Mouse (Mus musculus) adipocyte (in vitro differentiated cells): ENCODE measurements at regions not wholly inside any gene's neighbourhood (a gene's known extent, or its start where the extent isn't known, plus 50 kb on each side); places are given as distances from the start of the nearest gene placed in this dataset.
"Not testable (repeated sequence)": the region's sequence is repeated elsewhere in the genome, so short reads cannot be mapped to it uniquely, and the experiment has no call there.

Experiments used
- DNase-seq: peaks from one replicate; pipeline ENCODE4 v3.0.0-alpha.2; 2016; ENCODE audit warnings: low spot score

DNA sequence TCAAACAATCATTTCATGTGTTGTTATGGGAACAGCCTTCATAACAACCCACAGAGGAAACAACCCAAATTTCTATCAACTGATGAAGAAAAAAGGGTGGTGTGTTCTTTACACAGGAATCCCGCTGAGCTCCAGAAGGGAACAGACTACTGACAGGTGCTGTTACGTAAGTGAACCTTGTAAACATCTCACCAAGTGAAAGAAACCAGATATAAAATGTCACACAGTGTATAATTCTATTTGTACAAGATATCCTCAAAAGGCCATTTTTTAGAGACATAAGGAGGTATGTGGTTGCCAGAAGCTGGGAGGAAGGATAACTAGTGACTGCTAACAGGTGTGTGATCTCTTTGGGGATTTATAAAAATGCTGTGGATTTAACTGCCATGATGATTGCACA, 119.9 kb downstream of the Plod2 start:
- DNase-seq, result no peak

GRCm38 (mm10) chr9:92667361-92667881, 125.4 kb downstream of the Plod2 start:
- DNase-seq, result no peak

DNA sequence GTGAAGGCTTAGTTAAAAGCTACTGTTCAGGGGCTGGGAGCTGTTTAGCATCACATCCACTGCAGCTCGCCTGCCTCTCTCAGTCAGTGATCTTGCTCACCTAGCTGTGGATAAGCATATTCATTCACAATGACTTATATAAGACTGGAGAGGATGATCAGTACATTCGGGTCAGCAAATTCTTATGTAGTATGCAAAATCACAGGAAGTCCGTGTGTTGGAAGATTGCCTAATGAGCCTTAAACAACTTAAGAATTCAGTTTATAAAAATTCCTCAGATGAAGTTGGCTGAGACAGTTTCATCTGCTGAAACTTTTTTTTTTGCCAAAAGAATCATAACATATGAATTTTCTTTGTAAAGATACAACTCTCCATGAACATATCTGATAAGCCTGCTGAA, 129.9 kb downstream of the Plod2 start:
- no peak for DNase-seq

DNA sequence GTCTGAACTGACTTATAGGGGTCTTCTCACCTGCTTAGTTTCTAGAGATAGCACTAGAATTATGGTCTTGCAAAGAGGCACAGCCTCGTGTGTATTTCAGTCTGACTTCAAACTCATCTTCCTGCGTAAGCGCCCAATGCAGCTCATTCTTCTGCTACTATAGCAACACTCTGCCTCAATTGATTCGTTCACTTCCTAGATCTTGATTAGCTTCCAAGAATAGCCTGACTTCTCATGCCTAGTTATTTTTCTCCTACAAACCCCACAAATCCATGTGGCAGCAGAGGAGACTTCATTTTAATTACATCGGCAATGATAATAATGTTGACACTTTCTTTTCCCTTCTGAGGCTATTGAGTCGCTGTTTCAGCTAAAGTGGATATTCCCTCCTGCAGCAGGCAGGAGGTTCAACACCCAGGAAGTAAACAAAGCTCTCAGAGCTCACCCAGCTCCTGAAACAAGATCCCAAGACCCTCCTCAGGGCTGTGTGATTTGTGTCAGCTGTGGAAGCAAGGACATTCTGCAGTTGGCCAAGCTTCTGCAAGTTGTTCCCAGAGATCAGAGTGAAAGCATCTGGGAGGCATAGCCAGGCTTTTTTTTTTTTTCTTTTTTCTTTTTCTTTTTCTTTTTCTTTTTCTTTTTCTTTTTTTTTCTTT, 152.5 kb downstream of the Plod2 start:
- DNase-seq, result no peak

DNA sequence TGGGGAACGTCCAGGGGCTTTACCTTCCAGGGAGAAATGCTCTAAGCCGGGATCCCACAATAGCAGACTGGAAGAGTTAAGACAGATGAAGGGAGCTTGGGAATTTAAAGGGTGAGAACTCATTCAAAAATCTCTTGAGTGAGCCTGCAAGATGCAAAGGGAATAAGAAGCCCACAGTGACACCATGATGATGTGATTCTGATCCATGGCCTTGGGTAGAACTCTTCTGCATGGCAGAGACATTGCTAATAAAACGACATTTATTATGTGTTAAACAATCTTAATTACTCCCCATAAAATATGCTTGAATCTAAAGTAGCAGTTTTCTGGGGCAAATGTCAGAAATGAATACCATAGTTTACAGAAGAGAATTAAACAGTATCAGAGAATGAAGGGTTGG, 155.9 kb downstream of the Plod2 start:
- no peak for DNase-seq

GRCm38 (mm10) chr9:92704752-92705151, 162.7 kb downstream of the Plod2 start:
- DNase-seq, result no peak

DNA sequence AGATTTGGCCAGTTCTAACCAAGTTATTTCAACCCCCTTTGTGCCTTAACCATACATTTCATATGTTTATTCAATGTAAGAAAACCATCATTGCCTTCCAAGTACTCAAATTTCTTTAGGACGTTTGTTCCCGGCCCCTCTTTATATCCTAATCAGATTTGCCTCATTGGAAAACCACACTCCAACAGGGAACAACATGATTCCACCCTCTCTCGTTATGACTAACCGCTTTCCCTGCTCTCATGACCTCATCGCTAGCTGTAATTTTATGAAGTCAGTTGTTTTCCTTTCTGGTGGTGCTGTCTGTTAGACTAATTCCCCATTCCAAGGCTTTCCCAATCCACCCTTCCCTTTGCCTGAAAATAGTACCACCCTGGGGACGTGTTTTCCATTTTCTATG, 165.0 kb downstream of the Plod2 start:
- DNase-seq, result no peak

DNA sequence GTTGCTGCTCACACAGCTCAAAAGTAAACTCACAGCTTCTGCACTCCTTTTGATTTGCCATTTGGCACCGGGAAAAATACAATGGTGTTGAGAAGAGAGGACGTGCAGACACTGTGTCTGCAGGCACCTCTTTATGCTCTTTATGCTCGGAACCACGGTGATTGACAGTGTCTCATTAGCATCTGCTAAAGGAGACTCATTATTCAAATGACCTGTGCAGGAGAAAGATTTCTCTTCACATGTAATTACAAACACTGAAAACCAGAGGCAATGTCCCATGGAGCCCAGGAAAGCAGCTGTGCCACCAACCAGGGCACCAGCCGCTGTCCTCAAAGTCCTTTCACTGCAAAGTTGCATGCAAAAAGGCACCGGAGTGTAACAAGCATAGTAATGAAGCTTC, 175.2 kb downstream of the Plod2 start:
- no peak for DNase-seq

DNA sequence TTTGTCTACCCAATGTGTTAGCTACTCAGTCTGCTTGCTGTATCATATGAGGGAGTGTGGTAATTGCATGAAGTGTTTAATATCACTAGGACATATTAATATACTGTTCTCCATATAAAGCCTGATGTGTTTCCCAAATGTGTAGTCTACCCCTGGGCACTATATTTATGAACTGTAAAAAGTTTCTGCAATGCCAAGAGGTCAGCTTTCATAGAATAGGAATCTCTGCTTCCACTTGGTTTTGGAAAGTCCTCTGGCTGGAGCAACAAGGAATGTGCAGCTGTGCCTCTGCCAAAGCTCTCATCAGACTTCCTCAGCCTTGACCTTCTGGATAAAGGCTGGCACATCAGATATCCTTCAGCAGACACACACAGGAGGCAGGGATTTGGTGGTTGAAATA, 176.3 kb downstream of the Plod2 start:
- DNase-seq, result no peak

GRCm38 (mm10) chr9:92719251-92719650, 177.2 kb downstream of the Plod2 start:
- DNase-seq, result no peak

DNA sequence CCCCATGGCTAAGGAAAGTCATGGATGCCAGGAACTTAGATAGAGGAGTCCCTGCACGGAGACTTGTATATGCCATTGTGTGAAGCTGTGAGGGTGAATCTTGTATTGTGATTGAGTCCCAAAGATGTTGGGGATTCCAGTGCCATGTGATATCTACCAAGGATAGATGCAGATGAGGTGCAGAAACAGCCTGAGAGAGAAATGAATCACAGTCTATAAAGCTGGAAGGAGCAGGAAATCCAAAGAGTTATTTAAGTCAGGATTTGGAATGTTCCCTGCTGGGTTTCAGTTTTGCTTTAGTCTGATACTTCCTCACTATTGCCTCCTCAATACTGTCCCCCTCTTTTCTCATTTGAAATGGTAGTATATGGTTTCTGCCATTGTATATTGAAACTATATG, 186.8 kb downstream of the Plod2 start:
- DNase-seq, result no peak

DNA sequence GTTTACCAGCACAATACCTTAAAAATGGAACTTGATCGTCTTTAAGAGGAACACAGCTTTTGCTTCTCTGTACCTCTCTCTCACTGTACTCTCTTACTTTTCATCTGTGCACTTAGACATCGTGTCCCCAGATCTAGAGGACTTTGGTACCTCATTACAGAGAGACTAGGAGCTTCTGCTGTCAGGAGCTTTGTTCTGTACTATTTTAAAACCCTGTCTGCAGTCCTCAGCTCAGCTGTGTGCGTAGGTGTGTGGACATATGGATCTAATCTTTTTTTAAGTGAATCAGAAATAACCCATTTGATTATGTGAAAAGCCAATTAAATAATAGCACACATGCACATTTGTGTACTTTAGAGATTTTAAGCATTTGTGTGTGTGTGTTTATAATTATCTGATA, 189.4 kb downstream of the Plod2 start:
- DNase-seq, result no peak

DNA sequence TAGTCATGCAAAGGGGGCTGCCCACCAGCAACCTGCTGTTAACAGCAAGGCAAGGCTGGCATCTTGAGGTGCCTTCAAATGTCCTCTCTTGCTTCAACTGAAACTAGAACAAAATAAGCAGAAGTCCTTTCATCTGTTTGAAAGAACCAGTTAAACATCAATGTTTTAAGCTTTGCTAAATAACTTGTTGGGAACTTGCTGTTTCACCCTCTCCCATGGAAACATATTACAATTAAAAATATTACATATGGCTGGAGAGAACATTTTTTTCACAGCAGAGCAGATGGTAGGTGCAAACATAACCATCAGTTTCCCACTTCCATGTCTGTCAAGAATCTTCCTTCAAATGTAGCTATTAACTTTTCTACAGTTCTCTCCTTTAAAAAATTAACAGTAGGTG, 225.5 kb downstream of the Plod2 start:
- no peak for DNase-seq

DNA sequence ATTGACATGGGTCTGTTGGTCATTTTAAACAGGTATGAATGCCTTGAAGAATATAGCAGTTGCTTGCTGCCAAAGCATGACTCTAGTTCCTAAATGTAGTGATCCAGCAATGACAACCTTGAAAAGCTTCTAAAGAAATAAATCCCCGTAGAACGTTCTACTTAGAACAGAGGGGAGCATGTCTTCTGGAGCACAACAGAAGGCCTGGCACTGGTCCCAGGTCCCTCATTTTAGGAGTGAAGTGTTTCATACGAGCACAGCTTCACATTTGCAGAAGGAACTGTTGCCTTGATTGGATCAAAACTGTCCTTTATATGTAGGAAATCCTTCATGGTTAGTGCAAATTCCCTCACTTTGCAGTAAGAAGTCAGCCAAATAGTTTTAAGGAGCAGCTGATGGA, 226.4 kb downstream of the Plod2 start:
- no peak for DNase-seq

- DNase-seq, result peak; percentile 7
Observed at GRCm38 (mm10) chr9:92769528-92769927, 227.5 kb downstream of the Plod2 start.

DNA sequence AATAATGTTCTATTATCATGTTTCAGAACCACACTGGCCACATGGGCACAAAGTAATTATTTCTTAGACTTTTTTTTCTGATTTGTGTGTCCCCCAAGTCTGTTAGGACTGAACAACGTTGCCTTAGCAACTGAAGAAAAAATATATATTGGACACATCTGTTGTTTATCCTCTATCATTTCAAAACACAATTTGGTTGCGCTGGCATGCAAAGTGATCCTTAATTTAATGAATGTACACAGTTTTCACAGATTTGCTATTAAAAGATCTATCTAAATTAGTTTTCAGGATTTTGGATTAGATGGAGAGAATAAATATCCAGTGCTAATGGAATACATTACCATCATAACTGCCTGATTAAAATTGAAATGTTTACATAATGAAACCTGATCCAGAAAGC, 229.0 kb downstream of the Plod2 start:
- DNase-seq, result no peak

DNA sequence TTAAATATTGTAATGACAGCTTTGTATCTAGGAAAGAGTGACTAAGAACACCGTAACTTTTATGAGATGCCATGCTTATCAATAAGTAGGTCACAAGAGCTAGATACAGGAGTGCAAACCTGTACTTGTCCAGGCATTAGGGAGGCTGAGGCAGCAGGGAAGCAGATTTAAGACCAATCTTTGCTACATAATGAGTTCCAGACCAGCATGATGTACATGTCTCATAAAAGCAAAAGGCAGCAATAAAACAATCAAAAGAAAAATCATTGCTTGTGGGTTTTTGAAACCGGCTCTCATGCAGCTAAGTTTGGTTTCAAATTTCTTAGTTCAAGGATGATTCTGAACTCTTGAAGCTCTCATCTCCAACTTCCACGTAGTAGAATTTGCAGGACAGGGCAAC, 229.7 kb downstream of the Plod2 start:
- no peak for DNase-seq

DNA sequence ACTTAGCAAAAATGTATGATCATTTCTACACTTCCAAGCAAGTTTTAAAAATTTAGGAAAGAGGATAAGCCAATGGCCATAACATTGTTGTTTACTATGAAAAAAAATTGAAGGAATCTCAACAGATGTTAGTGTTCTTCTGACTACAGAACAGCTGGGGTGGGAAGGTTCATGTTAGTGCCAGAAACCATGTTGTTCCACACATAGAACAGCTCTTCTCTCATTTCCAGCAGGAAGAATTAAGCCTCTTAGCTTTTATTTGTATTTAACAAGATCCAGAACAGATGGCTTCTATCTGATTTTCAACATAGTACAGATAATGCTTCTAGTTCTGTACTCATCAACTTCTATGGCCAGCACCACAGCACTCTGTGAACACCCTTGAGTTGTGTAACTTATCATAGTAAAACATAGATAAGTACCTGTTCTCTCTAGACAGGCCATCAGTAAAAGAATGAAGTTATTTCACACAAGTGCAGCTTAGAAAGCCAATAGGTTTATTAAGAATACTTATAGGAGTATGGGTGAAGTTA, 241.0 kb downstream of the Plod2 start:
- no peak for DNase-seq

GRCm38 (mm10) chr9:92799695-92800094, 257.7 kb downstream of the Plod2 start:
- DNase-seq, result no peak

DNA sequence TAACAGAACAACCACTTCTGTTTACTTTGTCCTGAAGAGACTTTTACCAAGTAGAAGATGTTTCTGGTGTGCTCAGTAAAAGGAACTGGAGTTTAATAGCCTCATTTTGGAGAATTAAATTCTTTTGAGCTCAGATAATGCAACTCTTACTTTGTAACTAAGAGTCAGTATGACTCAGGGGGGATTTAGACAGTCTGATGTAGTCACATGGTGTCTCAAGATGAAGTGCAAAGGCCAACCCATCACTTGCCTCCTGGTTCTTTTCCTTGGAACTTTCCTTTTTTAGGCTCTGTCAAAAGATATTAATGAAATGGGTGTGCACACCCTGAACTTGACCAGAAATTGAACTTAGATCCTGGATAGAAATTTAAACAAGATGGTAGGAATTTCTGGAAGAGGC, 267.4 kb downstream of the Plod2 start:
- DNase-seq, result no peak

DNA sequence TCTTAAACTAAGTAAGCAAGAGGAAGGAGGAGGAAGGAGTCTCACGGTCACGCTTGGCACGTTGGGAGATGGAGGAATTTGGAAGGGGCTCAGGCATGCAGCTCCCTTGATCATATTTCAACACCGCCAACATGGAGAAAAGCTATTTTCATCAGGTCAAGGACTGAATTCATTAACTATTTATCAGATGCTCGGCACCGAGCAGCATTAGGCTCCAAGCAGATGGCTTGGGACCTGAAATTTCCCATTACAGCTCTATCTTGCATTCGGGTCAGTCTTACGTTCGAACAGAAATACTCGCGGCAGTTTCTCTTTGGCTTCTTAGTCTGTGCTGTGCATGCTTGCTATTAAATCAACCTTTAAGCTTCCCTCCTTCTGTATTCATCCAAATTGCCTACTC, 278.7 kb downstream of the Plod2 start:
- no peak for DNase-seq

GRCm38 (mm10) chr9:92826708-92827353, 284.8 kb downstream of the Plod2 start:
- no peak for DNase-seq

DNA sequence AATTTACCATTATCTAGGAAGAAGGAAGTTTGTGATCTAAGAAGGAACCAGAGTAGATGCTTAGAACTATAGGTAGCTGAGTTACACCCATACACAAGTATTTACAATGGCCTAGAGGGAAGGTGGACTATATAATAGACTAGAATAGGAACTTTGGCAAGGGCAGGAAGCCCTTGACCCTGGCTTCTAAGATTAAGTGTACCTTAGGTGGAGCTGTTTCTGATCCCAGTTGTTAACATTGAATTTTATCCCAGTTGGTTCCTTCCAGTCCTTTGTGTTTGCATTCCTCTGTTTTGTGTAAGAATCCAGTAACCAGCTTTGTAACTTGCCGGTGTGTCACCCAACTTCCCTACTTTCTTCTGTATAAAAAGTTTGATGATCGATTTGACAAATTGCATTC, 294.1 kb downstream of the Plod2 start:
- DNase-seq, result not testable (repeated sequence)
